Mouse (Mus musculus) right cerebral cortex, postnatal 36 days (tissue): ENCODE results near the gene Icam2.
"Not testable (repeated sequence)": the region's sequence is repeated elsewhere in the genome, so short reads cannot be mapped to it uniquely, and the experiment has no call there.

ENCODE experiments used
- DNase-seq, 2 experiments: peaks; one replicate each; pipeline ENCODE4 v3.0.0; 2022; ENCODE audit warnings: low spot score in 2 of 2, mixed read lengths in 1 of 2

Gene Icam2

DNA sequence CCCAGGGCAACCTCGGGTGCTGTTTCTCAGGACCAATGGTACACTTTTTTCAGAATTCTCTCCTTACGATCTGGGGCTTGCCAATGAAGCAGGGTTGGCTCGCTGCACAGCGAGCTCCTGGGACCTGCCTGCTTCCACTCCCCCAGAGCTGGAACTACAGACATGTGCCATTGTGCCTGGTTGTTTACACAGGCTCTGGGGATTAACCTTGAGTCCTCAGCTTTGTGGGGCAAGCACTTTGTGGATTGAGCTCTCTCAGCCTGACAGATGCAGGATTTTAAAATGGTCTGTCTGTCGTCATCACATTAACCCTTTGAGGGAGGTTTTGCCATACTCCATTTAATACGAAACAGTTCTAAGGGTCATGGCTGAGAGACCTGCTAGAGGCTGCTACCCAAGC lies 43.0 kb downstream of the Icam2 start:
- no peak for DNase-seq

DNA sequence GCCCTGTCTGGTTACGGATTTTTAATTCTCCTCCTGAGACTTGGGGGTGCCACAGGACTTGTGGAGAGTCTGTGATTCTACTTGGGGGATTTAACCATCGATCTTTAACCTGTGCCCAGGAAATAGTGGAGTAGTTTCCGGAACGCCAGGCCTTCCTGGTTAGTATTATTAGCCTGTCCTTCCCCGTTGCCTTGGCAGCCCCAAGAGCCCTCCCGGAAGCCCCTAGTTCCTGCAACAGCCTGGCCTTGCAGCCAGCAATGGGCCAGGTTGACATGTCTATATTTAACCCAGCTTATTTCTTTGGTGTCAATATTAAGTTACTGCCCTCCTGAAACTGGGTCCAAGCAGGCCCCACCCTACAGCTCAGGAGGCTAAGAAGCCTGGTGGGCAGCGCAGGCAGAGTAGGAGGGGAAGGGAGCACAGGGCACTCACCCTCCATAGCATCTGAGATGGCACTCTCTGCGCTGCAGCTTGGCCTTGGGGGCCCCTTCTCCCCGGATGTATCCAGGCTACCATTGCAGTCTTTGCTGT lies 46.8 kb downstream of the Icam2 start:
- no peak for DNase-seq

DNA sequence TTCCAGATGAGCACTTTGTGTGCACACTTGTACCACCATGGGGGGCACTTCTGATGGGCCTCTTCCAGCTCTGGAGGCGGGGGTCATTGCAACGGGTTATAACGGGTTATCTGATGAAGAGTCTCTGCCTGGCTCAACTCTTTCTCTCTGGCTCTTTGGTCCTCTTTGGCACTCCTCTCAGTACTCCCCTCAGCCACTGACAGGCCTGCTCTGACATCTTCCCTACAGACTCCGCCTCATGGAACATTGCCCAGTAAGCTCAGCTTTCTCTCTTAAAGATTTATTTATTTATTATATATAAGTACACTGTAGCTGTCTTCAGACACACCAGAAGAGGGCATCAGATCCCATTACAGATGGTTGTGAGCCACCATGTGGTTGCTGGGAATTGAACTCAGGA lies 48.6 kb downstream of the Icam2 start:
- DNase-seq = not testable (repeated sequence)

DNA sequence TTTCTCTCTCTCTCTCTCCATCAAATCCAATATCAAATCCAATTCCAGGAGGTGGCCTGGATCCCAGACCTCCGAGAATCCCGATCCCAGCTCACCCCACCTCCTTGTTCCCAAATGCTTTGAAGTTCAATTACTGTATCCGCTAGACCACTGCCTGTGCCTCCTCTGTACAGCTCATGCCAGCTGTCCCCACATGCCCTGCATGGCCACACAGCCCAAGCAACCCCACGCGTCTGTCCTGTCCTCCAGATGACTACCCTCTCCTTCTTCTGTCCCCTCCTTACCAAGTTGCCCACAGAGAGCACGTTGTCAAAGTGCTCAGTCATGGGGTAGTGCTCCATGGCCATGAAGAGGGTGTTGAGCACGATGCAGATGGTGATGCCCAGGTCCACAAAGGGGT lies 49.0 kb downstream of the Icam2 start:
- DNase-seq = no peak

DNA sequence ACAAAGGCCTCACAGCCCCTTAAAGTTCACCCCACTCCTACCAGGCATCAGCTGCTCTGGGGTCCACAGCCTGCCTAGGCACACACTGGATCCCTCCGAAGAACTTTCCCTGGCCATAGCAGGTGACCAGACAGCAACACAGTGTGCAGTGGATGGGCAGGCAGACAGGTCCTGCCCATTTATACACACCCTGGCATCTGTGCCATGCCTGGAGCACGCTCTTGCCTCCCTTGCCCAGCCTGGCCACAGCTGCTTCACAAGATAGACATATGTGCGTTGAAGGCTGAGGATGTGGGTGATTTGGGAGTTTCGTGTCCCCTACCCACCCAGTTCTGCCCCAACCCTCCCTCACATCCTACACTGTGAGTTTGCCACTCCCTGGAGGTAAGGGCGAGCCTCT lies 49.8 kb downstream of the Icam2 start:
- no peak for DNase-seq

DNA sequence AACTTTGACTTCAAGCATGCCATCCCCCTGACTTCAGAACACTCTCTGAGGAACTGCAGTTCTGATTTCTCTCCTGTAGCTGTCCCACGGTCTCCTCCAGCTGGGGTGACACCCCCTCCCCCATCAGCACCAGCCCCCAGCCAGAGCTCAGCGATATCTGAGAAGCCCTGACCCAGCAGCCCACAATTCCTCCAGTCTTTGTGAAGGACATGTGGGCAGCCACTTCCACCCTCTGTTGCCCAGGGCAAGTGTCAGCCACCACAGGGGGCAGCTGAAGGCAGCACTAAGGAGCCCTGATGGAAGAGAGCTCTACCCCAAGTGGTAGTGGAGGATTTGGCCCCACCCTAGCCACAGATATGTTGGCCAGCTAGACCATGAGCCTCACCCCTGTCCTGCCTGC lies 53.8 kb downstream of the Icam2 start:
- DNase-seq = no peak

DNA sequence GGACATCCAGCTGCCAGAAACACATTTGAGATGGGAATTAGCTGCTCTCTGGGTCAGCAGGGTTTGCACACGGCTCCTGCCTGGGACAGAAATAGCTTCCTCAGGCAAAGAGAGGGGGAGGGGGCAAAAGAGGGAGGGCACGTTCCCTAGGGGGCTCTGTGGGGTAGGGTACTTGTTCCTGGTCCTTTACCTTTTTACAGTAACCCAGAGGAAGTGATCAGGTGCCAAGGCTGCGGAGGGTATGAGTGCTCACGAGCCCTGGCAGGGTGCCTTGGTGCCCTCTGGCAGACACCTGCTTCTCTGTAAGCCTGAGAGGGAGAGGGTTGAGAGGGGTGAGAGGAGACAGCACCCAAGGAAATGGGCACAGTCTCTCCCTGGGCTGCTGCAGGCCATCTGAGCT lies 55.4 kb downstream of the Icam2 start:
- no peak for DNase-seq

DNA sequence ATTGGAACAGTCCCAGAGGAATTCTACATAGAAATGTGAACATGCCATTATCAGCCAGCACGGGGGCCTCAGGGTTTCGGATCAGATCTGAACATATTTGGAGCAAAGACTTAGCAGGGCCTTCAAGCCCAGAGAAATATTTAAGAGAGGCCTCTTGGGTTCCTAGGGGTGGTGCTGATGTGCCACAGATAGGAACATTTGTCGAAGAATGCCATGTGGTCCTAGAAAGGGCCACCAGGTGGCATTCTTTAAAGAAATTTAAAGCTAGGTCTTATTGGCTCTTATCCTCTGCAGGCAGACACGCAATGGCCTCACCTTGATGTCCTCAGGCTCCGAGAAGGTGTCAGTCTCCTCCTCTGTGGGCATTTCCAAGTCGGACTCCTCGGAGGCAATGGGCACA lies 58.2 kb downstream of the Icam2 start:
- peak in 1 of 2 experiments; percentile 8 for DNase-seq

DNA sequence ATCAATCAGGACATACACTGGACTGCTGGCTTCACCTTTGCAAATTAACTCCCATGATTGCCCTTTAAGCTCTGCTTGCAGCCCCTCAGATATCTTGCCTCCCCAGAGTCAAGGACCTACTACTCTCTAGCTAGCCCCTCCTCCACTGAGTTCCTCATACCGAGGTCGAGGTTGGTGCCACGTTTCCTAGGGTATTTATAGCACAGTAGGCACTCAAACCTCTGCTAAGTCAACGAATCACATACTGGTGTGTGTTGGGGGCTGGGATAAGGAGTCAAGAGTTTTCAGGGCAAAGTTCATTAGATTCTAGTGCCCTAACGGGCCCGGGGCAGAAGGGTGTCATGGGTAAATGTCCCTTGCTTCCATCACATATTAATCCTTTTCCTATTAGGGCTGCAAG lies 58.7 kb downstream of the Icam2 start:
- no peak for DNase-seq

DNA sequence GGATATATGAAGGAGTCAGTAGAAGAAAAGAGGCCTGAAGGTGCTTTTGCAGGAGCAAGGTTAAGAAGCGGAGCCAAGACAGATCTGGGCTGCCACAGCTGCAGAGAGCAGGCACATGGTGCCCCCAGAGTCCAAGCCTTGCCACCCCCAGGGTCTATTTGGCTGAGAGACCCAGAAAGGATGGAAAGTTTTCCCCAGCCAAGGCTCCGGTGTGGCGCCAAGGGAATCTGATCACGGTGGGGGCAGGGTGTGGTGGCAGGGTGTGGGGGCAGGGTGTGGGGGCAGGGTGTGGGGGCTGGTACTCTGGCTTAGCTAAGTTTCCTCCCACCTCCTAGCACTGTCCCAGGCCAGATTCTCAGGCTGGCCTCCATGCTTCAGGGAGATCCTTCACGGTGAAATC lies 59.4 kb downstream of the Icam2 start:
- no peak for DNase-seq
